Mouse (Mus musculus) heart, postnatal 4 days (tissue): ENCODE data around the gene Ccdc90b. TPM values are rescaled to one million over a fixed set of nuclear protein-coding genes. Genes with fewer than 3 reads are reported as not detected.

Experiments used
- total RNA-seq, 2 experiments: library from RNA; stranded (reverse); gene quantifications; 2 replicates each; pipeline ENCODE4 v1.2.3; 2021

Gene Ccdc90b
- total RNA-seq, 2 experiments from 2014 or later, result 35.2 to 38.5 TPM

Other genes starting within 250 kb of the Ccdc90b start
- 1 to 10 TPM; 2.0 to 2.3 TPM for gene Ankrd42, start 76.0 kb downstream of the Ccdc90b start, total RNA-seq
- gene Pcf11, start 108.8 kb downstream of the Ccdc90b start, total RNA-seq, result 10 to 100 TPM; 38.7 to 38.9 TPM
- 10 to 100 TPM; 11.5 to 14.0 TPM for gene Rab30, start 180.5 kb downstream of the Ccdc90b start, total RNA-seq